Mouse (Mus musculus) limb, embryonic 15.5 days (tissue): Measurements from ENCODE around the gene St6galnac3. TPM values are rescaled to one million over a fixed set of nuclear protein-coding genes. Genes with fewer than 3 reads are reported as not detected.

Experiments
- ATAC-seq: fragments of 200-750 bp; cut with Nextera tagmentation; 2 replicates; pipeline ENCODE4 v1.8.0; 2017; ENCODE audit warnings: low read depth, moderate TSS enrichment; ENCODE audit not compliant: insufficient number of reproducible peaks, low FRiP score, low TSS enrichment
- H3K27ac ChIP-seq: fragments of 300-500 bp; sonication (generic); 2 replicates; pipeline ENCODE4 v1.5.1; 2015; ENCODE audit warnings: moderate library complexity, mild to moderate bottlenecking, inconsistent platforms
- H3K27me3 ChIP-seq: fragments of 300-500 bp; sonication (generic); 2 replicates; pipeline ENCODE4 v1.6.1; 2015; ENCODE audit warnings: inconsistent platforms
- H3K36me3 ChIP-seq: fragments of 300-500 bp; sonication (generic); 2 replicates; pipeline ENCODE4 v1.6.1; 2015; ENCODE audit warnings: inconsistent platforms
- H3K4me1 ChIP-seq: fragments of 300-500 bp; sonication (generic); 2 replicates; pipeline ENCODE4 v1.6.1; 2015; ENCODE audit warnings: inconsistent platforms
- H3K4me2 ChIP-seq: fragments of 300-500 bp; sonication (generic); 2 replicates; pipeline ENCODE4 v1.6.1; 2015; ENCODE audit warnings: mild to moderate bottlenecking, inconsistent platforms
- H3K4me3 ChIP-seq: fragments of 300-500 bp; sonication (generic); 2 replicates; pipeline ENCODE4 v1.5.1; 2015; ENCODE audit warnings: mild to moderate bottlenecking, inconsistent platforms
- H3K9ac ChIP-seq: fragments of 300-500 bp; sonication (generic); 2 replicates; pipeline ENCODE4 v1.6.1; 2015; ENCODE audit warnings: inconsistent platforms
- H3K9me3 ChIP-seq: fragments of 300-500 bp; sonication (generic); 2 replicates; pipeline ENCODE4 v1.6.1; 2016; ENCODE audit warnings: inconsistent platforms
- WGBS: fragments of 180-500 bp; shearing (Covaris S2); methylation state at CpG from one replicate; pipeline ENCODE4 v1.1.7; 2015; 5-methylcytosine and 5-hydroxymethylcytosine counted together
- polyA plus RNA-seq: library from polyadenylated mRNA; unstranded; fragments of >200 nt; fragmentation: Nextera tagmentation; extraction: Ambion mirVana; gene quantifications from 2 replicates; pipeline ENCODE4 v1.2.1, GENCODE M21; 2015

St6galnac3 gene
- polyA plus RNA-seq, 1 experiment from 2014 or later, result 33.5 TPM

GRCm38 (mm10) chr3:153240366-153240765, 484.6 kb downstream of the St6galnac3 start:
- Histone ChIP-seq H3K4me2 (no peak overlapping the region), H3K9ac (no peak overlapping the region), H3K4me3 (no peak overlapping the region), H3K9me3 (no peaks in the 10 kb centered on the region), H3K4me1 (0 out of 2 replicates have a peak, but pooled peaks cover 9% of the 10 kb centered on the region), H3K27ac (no peak overlapping the region), H3K27me3 (no peaks in the 10 kb centered on the region), H3K36me3 (no peaks in the 10 kb centered on the region)
- ATAC-seq, result no peak
- whole genome bisulfite sequencing, result 27% methylated on average over 4 of the region's 4 CpGs

GRCm38 (mm10) chr3:153238381-153238780, 486.6 kb downstream of the St6galnac3 start:
- Histone ChIP-seq H3K9me3 (no peaks in the 10 kb centered on the region), H3K4me2 (no peak overlapping the region), H3K27ac (no peak overlapping the region), H3K4me1 (0 out of 2 replicates have a peak, but pooled peaks cover 9% of the 10 kb centered on the region), H3K4me3 (no peak overlapping the region), H3K36me3 (no peaks in the 10 kb centered on the region), H3K27me3 (no peaks in the 10 kb centered on the region), H3K9ac (no peak overlapping the region)
- 80% methylated on average over 10 of the region's 10 CpGs for WGBS
- no peak for ATAC-seq

- Histone ChIP-seq H3K9ac (no peak overlapping the region), H3K4me2 (no peak overlapping the region), H3K27ac (no peak overlapping the region), H3K4me1 (0 out of 2 replicates have a peak, but pooled peaks cover 2% of the 10 kb centered on the region), H3K36me3 (no peaks in the 10 kb centered on the region), H3K9me3 (no peaks in the 10 kb centered on the region), H3K4me3 (no peak overlapping the region), H3K27me3 (no peaks in the 10 kb centered on the region)
- ATAC-seq, result no peak
- 89% methylated on average over 9 of the region's 9 CpGs for WGBS
Measured at GRCm38 (mm10) chr3:153236262-153236661, 488.7 kb downstream of the St6galnac3 start.

GRCm38 (mm10) chr3:153222611-153223402, 502.2 kb downstream of the St6galnac3 start:
- Histone ChIP-seq H3K9me3 (no peaks in the 10 kb centered on the region), H3K27me3 (no peaks in the 10 kb centered on the region), H3K36me3 (no peaks in the 10 kb centered on the region), H3K27ac (no peak overlapping the region), H3K4me2 (no peak overlapping the region), H3K4me1 (no peaks in the 10 kb centered on the region), H3K9ac (no peak overlapping the region), H3K4me3 (no peak overlapping the region)
- no peak for ATAC-seq
- 79% methylated on average over 10 of the region's 10 CpGs for WGBS

- Histone ChIP-seq H3K4me1 (no peaks in the 10 kb centered on the region), H3K4me2 (no peak overlapping the region), H3K9me3 (no peaks in the 10 kb centered on the region), H3K27me3 (no peaks in the 10 kb centered on the region), H3K4me3 (no peak overlapping the region), H3K9ac (no peak overlapping the region), H3K27ac (no peak overlapping the region), H3K36me3 (no peaks in the 10 kb centered on the region)
- 93% methylated on average over 2 of the region's 2 CpGs for whole genome bisulfite sequencing
- no peak for ATAC-seq
Measured at GRCm38 (mm10) chr3:153219391-153219790, 505.6 kb downstream of the St6galnac3 start.

- Histone ChIP-seq H3K9me3 (no peaks in the 10 kb centered on the region), H3K4me2 (no peak overlapping the region), H3K27ac (no peak overlapping the region), H3K27me3 (no peaks in the 10 kb centered on the region), H3K36me3 (no peaks in the 10 kb centered on the region), H3K4me1 (no peaks in the 10 kb centered on the region), H3K4me3 (no peak overlapping the region), H3K9ac (no peak overlapping the region)
- 64% methylated on average over 2 of the region's 2 CpGs for WGBS
- ATAC-seq, result no peak
Measured at GRCm38 (mm10) chr3:153208186-153208585, 516.8 kb downstream of the St6galnac3 start.

- WGBS, result 86% methylated on average over 5 of the region's 5 CpGs
- Histone ChIP-seq H3K36me3 (no peaks in the 10 kb centered on the region), H3K4me2 (no peak overlapping the region), H3K9ac (no peak overlapping the region), H3K4me3 (no peak overlapping the region), H3K27me3 (no peaks in the 10 kb centered on the region), H3K9me3 (no peaks in the 10 kb centered on the region), H3K4me1 (no peaks in the 10 kb centered on the region), H3K27ac (no peak overlapping the region)
- no peak for ATAC-seq
Measured at GRCm38 (mm10) chr3:153204046-153204445, 520.9 kb downstream of the St6galnac3 start.

- Histone ChIP-seq H3K4me3 (no peak overlapping the region), H3K9ac (no peak overlapping the region), H3K27ac (no peak overlapping the region), H3K4me1 (no peaks in the 10 kb centered on the region), H3K27me3 (no peaks in the 10 kb centered on the region), H3K36me3 (no peaks in the 10 kb centered on the region), H3K4me2 (no peak overlapping the region), H3K9me3 (no peaks in the 10 kb centered on the region)
- ATAC-seq, result no peak
- 88% methylated on average over 10 of the region's 10 CpGs for WGBS
Measured at GRCm38 (mm10) chr3:153201835-153202234, 523.1 kb downstream of the St6galnac3 start.

GRCm38 (mm10) chr3:153200801-153201200, 524.2 kb downstream of the St6galnac3 start:
- H3K27me3 ChIP-seq, result no peaks in the 10 kb centered on the region
- H3K27ac ChIP-seq, result no peak overlapping the region
- H3K36me3 ChIP-seq, result no peaks in the 10 kb centered on the region
- no peak overlapping the region for H3K4me3 ChIP-seq
- H3K9me3 ChIP-seq, result no peaks in the 10 kb centered on the region
- no peaks in the 10 kb centered on the region for H3K4me1 ChIP-seq
- H3K4me2 ChIP-seq, result no peak overlapping the region
- ATAC-seq, result no peak
- 95% methylated on average over 12 of the region's 12 CpGs for WGBS
- H3K9ac ChIP-seq, result no peak overlapping the region

GRCm38 (mm10) chr3:153200076-153200475, 524.9 kb downstream of the St6galnac3 start:
- Histone ChIP-seq H3K27ac (no peak overlapping the region), H3K4me1 (no peaks in the 10 kb centered on the region), H3K9ac (no peak overlapping the region), H3K36me3 (no peaks in the 10 kb centered on the region), H3K27me3 (no peaks in the 10 kb centered on the region), H3K4me2 (no peak overlapping the region), H3K4me3 (no peak overlapping the region), H3K9me3 (no peaks in the 10 kb centered on the region)
- 91% methylated on average over 11 of the region's 11 CpGs for WGBS
- ATAC-seq, result no peak

GRCm38 (mm10) chr3:153199251-153199650, 525.7 kb downstream of the St6galnac3 start:
- H3K9me3 ChIP-seq, result no peaks in the 10 kb centered on the region
- no peak overlapping the region for H3K4me3 ChIP-seq
- ATAC-seq, result no peak
- no peaks in the 10 kb centered on the region for H3K4me1 ChIP-seq
- no peaks in the 10 kb centered on the region for H3K27me3 ChIP-seq
- no peak overlapping the region for H3K27ac ChIP-seq
- no peak overlapping the region for H3K9ac ChIP-seq
- H3K4me2 ChIP-seq, result no peak overlapping the region
- 70% methylated on average over 8 of the region's 8 CpGs for WGBS
- H3K36me3 ChIP-seq, result no peaks in the 10 kb centered on the region

- Histone ChIP-seq H3K4me3 (no peak overlapping the region), H3K9ac (no peak overlapping the region), H3K36me3 (no peaks in the 10 kb centered on the region), H3K27ac (no peak overlapping the region), H3K27me3 (no peaks in the 10 kb centered on the region), H3K4me1 (no peaks in the 10 kb centered on the region), H3K9me3 (no peaks in the 10 kb centered on the region), H3K4me2 (no peak overlapping the region)
- no peak for ATAC-seq
- 79% methylated on average over 4 of the region's 4 CpGs for WGBS
Measured at GRCm38 (mm10) chr3:153198514-153198913, 526.5 kb downstream of the St6galnac3 start.
